Mouse (Mus musculus) gastrocnemius, adult 18-20 months (tissue): ENCODE measurements around the gene Synj2. TPM values are rescaled to one million over a fixed set of nuclear protein-coding genes. Genes with fewer than 3 reads are reported as not detected.

Source experiments
- DNase-seq: peaks from one replicate; pipeline ENCODE4 v3.0.0; 2021; ENCODE audit warnings: low spot score
- total RNA-seq, 2 experiments: library from RNA; stranded (reverse); gene quantifications; 2 replicates each; pipeline ENCODE4 v1.2.3; 2021

Gene Synj2
- total RNA-seq, 2 experiments from 2014 or later = 25.7 to 32.7 TPM

DNA sequence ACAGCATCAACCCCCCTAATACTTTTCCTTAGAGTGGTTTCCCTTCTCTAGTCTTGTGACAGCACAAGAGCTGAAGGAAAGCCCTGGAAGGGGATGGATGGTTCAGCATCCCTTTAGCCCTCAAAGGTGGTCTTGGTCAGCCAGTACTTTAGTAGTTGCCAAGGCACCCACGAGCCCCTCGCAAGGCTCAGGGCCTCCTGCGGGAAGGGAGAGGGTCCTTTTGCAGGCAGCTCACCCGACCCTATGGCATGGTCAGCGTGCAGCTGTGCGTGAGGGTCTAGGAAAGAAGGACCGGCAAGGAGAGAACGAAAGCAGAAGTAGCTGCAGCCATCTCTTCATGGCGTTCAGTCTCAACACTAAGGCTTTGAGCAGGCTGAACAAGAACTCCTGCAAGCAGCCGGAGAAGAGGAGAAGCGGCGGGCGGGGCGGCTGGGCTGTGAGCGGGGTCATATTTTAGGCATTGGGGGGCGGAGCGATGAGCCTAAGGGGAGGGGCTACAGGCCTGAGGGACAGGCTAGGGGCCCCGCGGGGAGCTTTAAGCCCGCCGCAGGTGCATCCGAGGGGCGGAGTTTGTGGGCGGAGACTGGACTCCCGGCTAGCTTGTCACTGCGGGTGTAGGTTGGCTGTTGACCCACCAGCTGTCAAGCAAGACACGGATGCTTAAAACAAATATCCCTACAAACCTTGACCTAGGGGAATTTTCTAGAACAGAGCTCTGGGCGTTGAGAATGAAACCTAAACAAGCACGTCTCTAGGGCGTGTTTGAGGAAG lies 6.3 kb upstream of the Synj2 start:
- DNase-seq = peak; percentile 87

DNA sequence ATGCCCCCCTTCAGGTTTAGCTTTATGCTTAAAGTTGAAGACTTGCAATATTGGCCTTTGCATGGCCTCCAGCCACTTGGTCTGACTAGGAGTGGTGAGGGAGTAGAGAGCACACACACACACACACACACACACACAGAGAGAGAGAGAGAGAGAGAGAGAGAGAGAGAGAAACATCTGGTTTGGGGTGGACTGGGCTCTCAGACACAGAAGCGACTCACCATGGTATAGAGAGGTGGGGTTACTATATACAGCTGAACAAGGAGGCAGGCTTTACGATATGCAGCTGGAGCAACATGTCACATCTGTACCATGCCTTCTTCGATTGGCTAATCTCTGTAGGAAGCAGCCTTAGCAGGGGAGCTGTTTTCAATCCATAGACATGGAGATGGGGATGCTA lies 5.4 kb upstream of the Synj2 start:
- no peak for DNase-seq

- DNase-seq = no peak
These were observed 4.8 kb upstream of the Synj2 start for GRCm38 (mm10) chr17:5936276-5936675.

- DNase-seq = no peak
These were observed 3.6 kb upstream of the Synj2 start for GRCm38 (mm10) chr17:5937441-5937840.

DNA sequence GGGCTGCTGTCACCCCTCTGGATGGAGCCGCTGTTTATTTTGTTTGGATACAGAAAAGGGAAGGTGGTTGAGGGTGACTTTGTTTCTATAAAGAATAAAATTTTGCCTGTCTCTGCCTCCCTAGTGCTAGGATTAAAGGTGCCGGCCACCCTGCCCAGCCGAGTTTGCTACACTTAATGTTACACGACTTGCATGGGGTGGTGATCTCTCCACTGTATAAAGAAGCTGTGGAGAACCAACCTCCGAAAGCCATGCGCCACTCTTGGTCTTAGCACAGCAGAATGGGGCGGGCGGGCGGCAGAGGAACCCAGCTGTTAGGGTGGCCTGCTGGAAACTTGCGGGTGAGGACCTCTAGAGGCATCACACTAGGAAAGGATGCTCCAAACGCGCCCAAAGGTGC lies 1.2 kb upstream of the Synj2 start:
- no peak for DNase-seq

DNA sequence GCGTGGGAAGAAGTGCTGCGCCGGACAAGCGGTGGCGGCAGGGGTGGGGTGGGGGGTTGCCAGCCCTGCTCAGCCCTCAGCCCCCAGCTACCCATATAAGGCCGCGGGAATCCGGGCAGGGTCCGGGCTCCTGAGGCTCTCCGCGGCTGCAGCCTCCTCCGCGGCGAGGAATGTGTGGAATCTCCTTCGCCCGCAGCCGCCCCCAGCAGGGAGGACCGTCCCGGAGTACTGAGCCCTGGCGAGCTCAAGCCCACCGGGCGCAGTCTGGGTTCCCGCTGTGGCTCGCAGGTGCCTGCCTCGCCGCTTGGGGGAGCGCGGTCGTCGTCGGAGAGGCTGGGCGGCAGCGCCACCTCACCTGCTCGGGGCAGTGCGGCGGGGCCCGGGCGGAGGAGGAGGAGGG lies 288 bp upstream of the Synj2 start:
- DNase-seq = peak; percentile 83

DNA sequence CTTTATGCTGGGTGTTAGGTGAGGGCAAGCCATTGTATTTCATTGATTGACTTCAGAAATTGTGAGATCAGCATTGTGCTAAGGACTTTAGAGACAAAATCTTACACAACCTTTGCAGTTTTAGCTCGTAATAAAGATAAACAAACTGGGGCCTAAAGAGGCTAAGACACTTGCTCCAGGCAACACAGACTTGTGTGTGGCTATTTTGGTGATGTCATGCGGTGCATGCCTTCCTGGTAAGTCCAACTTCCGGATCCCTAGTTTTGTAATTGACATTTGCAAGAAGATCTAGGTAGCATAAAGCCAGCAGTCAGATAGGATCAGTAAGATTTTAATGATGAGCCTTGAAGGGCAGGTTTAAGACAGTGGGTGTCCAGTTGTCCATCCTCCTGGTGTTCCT lies 1.1 kb downstream of the Synj2 start:
- DNase-seq = no peak

GRCm38 (mm10) chr17:5943053-5943452 lies 2.0 kb downstream of the Synj2 start:
- DNase-seq = no peak

- no peak for DNase-seq
These were observed 6.0 kb downstream of the Synj2 start for GRCm38 (mm10) chr17:5947039-5947438.

- no peak for DNase-seq
These were observed 11.4 kb downstream of the Synj2 start for GRCm38 (mm10) chr17:5952455-5952854.

GRCm38 (mm10) chr17:5956350-5957000 lies 15.4 kb downstream of the Synj2 start:
- no peak for DNase-seq

DNA sequence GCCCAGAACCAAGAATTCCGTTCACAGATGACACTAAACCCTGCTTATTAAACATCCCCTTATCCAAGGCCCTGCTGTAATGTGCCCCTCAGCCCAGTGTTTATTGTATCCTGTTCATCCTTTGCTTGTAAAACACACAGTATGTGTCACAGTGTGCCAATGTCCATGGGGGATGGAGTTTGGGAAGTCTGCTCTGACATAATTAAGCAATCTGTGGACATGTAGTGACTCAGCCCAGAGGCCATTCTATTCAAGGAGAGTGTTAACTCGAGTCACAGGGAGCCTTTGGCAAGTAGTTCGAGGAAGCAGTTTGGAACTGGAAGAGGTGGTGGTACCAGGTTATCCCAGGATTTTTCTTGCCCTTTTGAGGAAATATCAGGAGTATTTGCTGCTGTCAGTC lies 16.0 kb downstream of the Synj2 start:
- no peak for DNase-seq

GRCm38 (mm10) chr17:5958229-5958628 lies 17.1 kb downstream of the Synj2 start:
- DNase-seq = no peak

GRCm38 (mm10) chr17:5958636-5959035 lies 17.6 kb downstream of the Synj2 start:
- DNase-seq = no peak

DNA sequence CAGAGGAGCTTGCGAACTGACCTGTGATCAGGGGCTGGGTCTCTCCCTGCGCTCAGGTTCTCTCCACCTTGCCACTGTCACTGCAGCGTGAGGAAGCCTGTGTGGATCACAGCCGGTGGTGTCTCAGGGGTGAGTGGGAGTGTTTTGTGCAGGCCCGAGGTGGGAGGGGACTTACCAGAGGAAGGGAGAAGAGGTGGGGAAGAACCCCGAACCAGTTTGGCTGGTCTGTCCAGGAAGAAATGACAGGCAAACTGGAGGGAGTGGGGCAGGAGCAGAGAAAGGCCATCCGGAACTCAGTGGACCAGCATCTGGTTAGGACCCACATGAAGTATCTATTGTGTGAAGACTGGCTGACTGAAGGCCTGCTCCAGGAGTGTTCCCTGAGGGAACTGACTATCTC lies 18.0 kb downstream of the Synj2 start:
- no peak for DNase-seq

- peak; percentile 39 for DNase-seq
These were observed 18.7 kb downstream of the Synj2 start for GRCm38 (mm10) chr17:5959802-5960201.

- DNase-seq = no peak
These were observed 22.7 kb downstream of the Synj2 start for GRCm38 (mm10) chr17:5963766-5964165.

DNA sequence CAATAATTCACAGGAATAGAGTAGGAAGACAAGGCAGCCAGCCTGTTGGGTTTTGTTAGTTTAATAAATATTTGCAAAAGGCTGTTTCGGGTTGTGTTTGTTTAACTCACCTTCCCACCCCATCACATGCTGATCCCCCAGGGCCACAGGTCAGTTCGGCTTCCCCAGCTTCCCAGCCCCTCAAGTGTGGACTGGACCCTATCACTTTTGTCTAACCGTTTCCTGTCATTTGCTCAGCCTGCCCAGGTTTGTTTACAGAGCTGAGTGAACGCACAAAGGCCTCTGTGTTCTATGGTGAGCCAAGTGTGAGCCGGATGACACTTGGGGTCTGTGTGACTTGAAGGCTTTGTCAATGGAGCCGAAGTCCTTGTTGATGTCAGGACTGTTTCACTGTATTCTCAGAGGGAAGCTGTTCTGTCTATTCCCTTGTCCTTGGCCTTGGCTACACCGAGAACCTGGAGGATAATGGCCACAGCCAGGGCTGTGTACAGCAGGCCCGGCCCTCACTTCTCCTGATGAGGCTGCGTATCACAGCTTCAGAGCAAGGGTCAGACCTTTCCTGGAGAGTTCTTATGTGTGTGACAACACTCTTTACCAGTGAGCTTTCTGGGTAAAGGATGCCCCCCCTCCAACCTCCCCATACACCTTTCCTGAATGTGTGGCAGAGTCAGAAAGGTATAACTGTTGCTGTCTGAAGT lies 24.2 kb downstream of the Synj2 start:
- no peak for DNase-seq

DNA sequence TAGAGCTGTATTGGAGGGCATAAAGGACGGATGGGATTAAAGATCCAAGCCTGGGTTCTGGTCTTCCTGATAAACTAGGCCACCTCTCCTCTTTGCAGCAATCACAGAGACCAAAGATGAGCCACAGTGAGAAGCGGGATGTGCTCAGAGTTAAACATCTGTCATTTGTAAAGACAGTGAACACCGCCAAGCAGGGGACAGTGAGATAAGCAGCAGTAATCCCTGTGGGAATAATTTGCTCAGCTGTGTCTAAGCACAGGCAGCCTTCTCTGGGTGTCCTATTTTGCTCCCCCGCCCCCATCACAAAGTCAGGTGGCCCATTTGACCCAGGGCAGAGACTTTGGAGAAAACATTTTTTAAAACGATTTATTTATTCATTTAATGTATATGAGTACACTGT lies 25.6 kb downstream of the Synj2 start:
- no peak for DNase-seq

DNA sequence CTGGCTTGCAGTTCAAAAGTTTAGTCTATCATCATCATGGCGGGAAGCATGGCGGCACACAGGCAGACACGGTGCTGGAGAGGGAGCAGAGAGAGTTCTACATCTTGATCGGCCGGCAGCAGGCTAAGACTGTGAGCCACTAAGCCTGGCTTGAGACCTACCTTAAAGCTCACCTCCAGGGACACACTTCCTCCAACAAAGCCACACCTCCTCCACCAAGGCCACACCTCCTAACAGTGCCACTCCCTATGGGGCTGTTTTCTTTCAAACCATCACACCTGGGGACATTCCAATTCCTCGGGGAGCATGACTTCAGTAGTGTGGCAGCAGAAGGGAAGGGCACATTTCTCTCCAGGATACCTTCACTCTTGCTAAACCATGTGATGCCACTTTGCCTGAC lies 27.5 kb downstream of the Synj2 start:
- DNase-seq = no peak

DNA sequence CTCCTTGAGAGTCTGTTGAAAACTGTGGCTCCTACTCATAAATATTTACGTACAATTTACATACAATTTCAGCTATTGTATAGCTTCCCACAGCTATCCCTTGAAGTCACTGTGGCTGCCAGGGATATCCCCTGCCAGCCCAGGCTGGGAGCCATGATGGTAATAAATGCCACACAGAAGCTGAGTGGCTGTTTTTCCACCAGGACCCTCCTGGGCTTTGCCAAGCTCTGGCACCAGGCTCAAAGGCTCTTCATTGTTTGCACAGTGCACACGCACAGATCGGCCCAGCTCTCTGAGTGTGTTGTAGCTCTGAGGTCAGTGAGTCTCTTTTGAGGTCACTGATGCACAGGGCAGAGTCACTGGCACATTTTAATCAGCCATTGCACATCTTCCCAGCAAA lies 28.2 kb downstream of the Synj2 start:
- no peak for DNase-seq

GRCm38 (mm10) chr17:5970298-5970821 lies 29.3 kb downstream of the Synj2 start:
- DNase-seq = no peak
